Mouse (Mus musculus) lung, embryonic 15.5 days (tissue): ENCODE measurements around the gene Atg7. TPM values are rescaled to one million over a fixed set of nuclear protein-coding genes. Genes with fewer than 3 reads are reported as not detected.

Source experiments
- ATAC-seq: fragments of 200-750 bp; cut with Nextera tagmentation; 2 replicates; pipeline ENCODE4 v1.8.0; 2017; ENCODE audit warnings: moderate number of reproducible peaks, borderline replicate concordance; ENCODE audit not compliant: low FRiP score, low TSS enrichment; ENCODE audit errors: extremely low read depth
- H3K27ac ChIP-seq: fragments of 300-500 bp; sonication (generic); 2 replicates; pipeline ENCODE4 v1.5.1; 2015; ENCODE audit warnings: moderate library complexity, mild to moderate bottlenecking, inconsistent platforms
- H3K27me3 ChIP-seq: fragments of 300-500 bp; sonication (generic); 2 replicates; pipeline ENCODE4 v1.6.1; 2015; ENCODE audit warnings: inconsistent platforms
- H3K36me3 ChIP-seq: fragments of 300-500 bp; sonication (generic); 2 replicates; pipeline ENCODE4 v1.6.1; 2015; ENCODE audit warnings: inconsistent platforms
- H3K4me1 ChIP-seq: fragments of 300-500 bp; sonication (generic); 2 replicates; pipeline ENCODE4 v1.6.1; 2015; ENCODE audit warnings: inconsistent platforms
- H3K4me2 ChIP-seq: fragments of 300-500 bp; sonication (generic); 2 replicates; pipeline ENCODE4 v1.6.1; 2015; ENCODE audit warnings: inconsistent platforms, mild to moderate bottlenecking, moderate library complexity
- H3K4me3 ChIP-seq: fragments of 300-500 bp; sonication (generic); 2 replicates; pipeline ENCODE4 v1.5.1; 2015; ENCODE audit warnings: mild to moderate bottlenecking, inconsistent platforms
- H3K9ac ChIP-seq: fragments of 300-500 bp; sonication (generic); 2 replicates; pipeline ENCODE4 v1.6.1; 2015; ENCODE audit warnings: inconsistent platforms
- H3K9me3 ChIP-seq: fragments of 300-500 bp; sonication (generic); 2 replicates; pipeline ENCODE4 v1.6.1; 2016; ENCODE audit warnings: inconsistent platforms
- whole genome bisulfite sequencing: fragments of 180-500 bp; shearing (Covaris S2); methylation state at CpG from one replicate; pipeline ENCODE4 v1.1.7; 2015; 5-methylcytosine and 5-hydroxymethylcytosine counted together
- polyA plus RNA-seq: library from polyadenylated mRNA; unstranded; fragments of >200 nt; fragmentation: Nextera tagmentation; extraction: Ambion mirVana; gene quantifications from 2 replicates; pipeline ENCODE4 v1.2.1, GENCODE M21; 2015

Gene Atg7
- polyA plus RNA-seq, 1 experiment from 2014 or later: 22.6 TPM

DNA sequence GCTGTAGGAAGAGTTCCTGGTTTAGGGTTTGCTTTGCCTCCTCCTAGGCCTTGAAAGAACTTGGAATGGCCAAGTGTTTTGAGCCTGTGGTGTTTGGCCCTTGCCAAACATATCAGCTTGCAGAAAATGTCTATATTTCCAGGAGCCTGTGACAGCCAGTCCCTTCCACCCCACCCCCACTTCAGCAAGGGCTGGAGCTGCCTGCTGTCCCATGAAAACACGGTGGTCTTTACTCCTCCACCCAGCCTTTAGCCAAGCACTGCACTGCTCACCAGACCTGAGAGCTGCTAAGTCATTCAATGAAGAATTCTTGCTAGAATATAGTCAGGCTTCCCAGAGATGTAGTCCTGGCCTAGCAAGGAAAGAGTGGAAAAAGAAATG lies 166.5 kb downstream of the Atg7 start:
- Histone ChIP-seq H3K27ac (peak overlapping the region; percentile 56), H3K4me2 (no peak overlapping the region), H3K9me3 (no peaks in the 10 kb centered on the region), H3K36me3 (no peaks in the 10 kb centered on the region), H3K27me3 (no peaks in the 10 kb centered on the region), H3K9ac (no peak overlapping the region), H3K4me1 (peaks cover 23% of the 10 kb centered on the region), H3K4me3 (no peak overlapping the region)
- 18% methylated on average over 1 of the region's 1 CpGs for WGBS
- peak; percentile 52; the same call in 1 of the 2 replicates for ATAC-seq

- Histone ChIP-seq H3K4me3 (no peak overlapping the region), H3K9me3 (no peaks in the 10 kb centered on the region), H3K27me3 (no peaks in the 10 kb centered on the region), H3K4me1 (peaks cover 39% of the 10 kb centered on the region), H3K36me3 (no peaks in the 10 kb centered on the region), H3K27ac (no peak overlapping the region), H3K4me2 (no peak overlapping the region), H3K9ac (no peak overlapping the region)
- no peak for ATAC-seq
- 70% methylated on average over 5 of the region's 5 CpGs for WGBS
These were observed 169.4 kb downstream of the Atg7 start for GRCm38 (mm10) chr6:114812322-114812721.

DNA sequence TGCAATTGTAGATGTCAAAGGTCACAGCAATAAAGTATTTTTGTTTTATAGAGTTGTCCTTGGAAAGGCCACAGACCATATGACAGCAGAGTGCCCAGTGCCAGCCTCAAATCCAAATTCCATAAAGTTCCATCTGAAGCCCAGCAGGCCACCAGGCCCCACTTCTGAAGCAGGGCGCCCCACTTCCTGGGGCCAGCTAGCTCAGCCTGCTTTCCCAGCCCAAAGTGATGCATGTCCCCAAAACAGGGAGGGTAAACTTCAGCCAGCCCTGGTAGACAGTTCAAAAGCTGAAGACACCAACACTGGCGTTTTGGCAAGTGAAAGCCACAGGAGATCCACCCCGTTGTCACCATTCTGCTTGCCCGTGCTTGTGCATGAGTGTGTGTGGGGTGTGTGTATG lies 169.9 kb downstream of the Atg7 start:
- H3K4me3 ChIP-seq: no peak overlapping the region
- H3K4me2 ChIP-seq: no peak overlapping the region
- H3K36me3 ChIP-seq: no peaks in the 10 kb centered on the region
- no peaks in the 10 kb centered on the region for H3K9me3 ChIP-seq
- no peak overlapping the region for H3K9ac ChIP-seq
- 90% methylated on average over 4 of the region's 4 CpGs for whole genome bisulfite sequencing
- peaks cover 43% of the 10 kb centered on the region for H3K4me1 ChIP-seq
- no peak for ATAC-seq
- H3K27me3 ChIP-seq: no peaks in the 10 kb centered on the region
- no peak overlapping the region for H3K27ac ChIP-seq

DNA sequence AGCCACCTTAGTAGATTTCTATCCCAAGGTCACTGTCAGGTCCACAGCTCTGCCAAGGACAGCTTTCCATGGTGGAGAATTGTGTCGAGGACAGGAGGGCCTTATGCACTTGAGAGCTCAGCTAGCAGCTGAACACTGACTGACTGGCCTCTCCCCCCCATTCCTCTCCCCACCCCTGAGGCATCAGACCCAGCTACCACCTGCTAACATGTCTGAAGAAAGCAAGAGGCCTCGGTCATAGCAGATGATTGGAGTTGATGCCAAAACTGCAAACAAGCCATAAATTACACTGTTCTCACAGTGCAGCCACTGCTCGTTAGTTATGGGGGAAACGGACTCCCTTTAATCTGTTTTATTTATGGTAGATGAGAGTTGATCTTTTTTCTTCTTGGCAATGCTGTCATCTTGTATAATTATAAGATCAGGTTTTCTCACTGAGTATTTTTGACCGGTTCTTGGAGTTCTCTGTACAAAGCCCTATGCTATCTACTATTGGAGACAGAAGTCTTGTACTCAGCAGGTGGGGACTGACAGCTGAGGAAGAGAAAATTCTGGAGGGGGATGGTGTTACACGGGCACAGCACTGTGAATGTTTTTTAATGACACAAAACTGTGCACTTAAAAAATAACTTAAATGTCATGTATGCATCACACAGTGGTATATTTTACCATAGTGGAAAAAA lies 171.4 kb downstream of the Atg7 start:
- Histone ChIP-seq H3K4me1 (peaks cover 54% of the 10 kb centered on the region), H3K36me3 (no peaks in the 10 kb centered on the region), H3K27ac (no peak overlapping the region), H3K9me3 (no peaks in the 10 kb centered on the region), H3K27me3 (no peaks in the 10 kb centered on the region), H3K4me3 (no peak overlapping the region), H3K9ac (no peak overlapping the region), H3K4me2 (no peak overlapping the region)
- no peak for ATAC-seq
- 60% methylated on average over 6 of the region's 6 CpGs for WGBS

DNA sequence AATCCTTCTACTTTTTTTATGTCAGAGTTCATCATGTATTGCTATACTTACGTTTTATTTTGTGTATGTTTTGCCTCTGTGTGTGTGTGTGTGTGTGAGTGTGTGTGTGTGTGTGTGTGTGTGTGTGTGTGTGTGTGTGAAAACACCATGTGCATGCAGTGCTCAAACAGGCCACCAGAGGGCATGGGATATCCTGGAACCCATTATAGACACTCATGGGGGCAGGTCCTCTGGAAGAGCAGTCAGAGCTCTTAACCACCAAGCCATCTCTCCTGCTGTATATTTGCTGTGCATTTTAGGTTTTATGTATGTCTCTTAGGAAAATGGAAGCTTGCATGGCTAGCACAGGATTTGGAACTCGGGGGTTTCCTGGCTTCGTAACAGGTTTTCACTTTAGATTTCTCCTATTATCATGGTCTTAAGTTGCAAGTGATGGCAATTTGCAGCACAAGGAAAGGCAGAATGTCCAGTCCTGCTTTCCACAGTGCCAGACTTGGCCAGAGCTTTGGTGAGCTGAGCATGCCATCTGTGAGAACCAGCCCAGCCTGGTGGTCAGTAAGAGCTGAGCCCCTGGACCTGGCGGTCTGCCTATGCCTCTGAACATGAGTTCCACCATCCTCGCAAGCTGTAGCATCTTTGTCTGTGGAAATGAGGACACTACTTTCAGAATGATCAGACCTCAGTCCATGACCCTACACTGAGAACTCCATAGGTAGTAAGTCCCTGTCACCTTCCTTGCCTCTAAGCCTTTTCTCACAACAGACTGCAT lies 172.2 kb downstream of the Atg7 start:
- Histone ChIP-seq H3K27ac (no peak overlapping the region), H3K9ac (no peak overlapping the region), H3K4me1 (peaks cover 55% of the 10 kb centered on the region), H3K4me2 (no peak overlapping the region), H3K27me3 (no peaks in the 10 kb centered on the region), H3K36me3 (no peaks in the 10 kb centered on the region), H3K9me3 (no peaks in the 10 kb centered on the region), H3K4me3 (no peak overlapping the region)
- no peak for ATAC-seq
- 92% methylated on average over 5 of the region's 5 CpGs for WGBS

GRCm38 (mm10) chr6:114817948-114818347 lies 175.1 kb downstream of the Atg7 start:
- H3K27me3 ChIP-seq: no peaks in the 10 kb centered on the region
- H3K9ac ChIP-seq: no peak overlapping the region
- no peaks in the 10 kb centered on the region for H3K36me3 ChIP-seq
- no peak overlapping the region for H3K4me2 ChIP-seq
- no peak overlapping the region for H3K4me3 ChIP-seq
- 22% methylated on average over 11 of the region's 11 CpGs for WGBS
- ATAC-seq: no peak
- H3K4me1 ChIP-seq: peaks cover 61% of the 10 kb centered on the region
- peak overlapping the region; percentile 68 for H3K27ac ChIP-seq
- no peaks in the 10 kb centered on the region for H3K9me3 ChIP-seq

DNA sequence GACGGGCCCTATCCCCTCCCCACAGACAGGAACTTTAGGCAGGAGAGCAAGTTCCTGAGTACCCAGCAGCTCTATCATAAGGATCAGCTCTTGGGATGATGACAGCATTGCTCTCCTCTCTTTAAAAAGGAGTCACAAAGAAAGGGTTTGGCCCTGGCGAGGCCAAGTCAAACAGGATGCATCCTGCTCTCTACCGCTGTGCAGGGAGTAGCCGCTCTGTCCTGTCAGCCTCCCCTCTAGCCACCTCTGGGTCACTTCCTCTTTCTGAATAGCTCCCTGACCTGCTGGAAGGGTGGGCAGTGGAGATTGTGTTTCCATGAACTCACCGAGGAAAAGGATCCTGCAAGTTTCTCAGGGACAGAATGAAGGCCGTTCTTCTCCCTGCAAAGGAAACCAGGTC lies 175.6 kb downstream of the Atg7 start:
- WGBS: 35% methylated on average over 6 of the region's 6 CpGs
- Histone ChIP-seq H3K4me2 (no peak overlapping the region), H3K9me3 (no peaks in the 10 kb centered on the region), H3K4me1 (peaks cover 61% of the 10 kb centered on the region), H3K27ac (peak overlapping the region; percentile 68), H3K36me3 (no peaks in the 10 kb centered on the region), H3K9ac (0 out of 2 replicates have a peak overlapping the region, but pooled peaks have one; percentile 0), H3K4me3 (no peak overlapping the region), H3K27me3 (no peaks in the 10 kb centered on the region)
- ATAC-seq: 0 out of 2 replicates have a peak, but pooled peaks have one; percentile 19

DNA sequence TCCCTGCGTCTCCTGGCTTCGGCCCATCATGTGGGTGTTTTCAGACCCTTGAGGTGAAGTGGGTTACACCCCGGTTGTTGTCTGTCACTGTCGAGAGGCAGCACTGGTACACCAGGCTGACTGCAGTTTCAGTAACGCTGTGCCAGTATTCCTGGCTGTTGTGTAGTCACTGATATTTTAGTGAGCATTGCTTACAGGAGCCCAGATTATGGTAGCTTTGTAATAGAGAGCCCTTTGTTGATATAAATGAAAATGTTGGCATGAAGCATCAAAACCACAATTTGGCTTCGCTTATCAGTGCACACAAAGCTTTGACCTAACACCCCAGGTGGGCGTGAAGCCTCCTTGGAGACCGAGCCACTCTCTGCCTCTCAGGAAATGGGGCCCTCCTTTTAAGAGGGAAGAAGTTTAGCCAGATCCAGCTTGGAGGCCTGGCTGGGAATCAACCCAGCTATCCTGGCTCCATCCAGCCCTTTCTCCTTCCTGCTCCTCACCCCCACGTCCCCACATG lies 177.1 kb downstream of the Atg7 start:
- 29% methylated on average over 9 of the region's 9 CpGs for WGBS
- Histone ChIP-seq H3K4me1 (peaks cover 61% of the 10 kb centered on the region), H3K4me3 (no peak overlapping the region), H3K27me3 (no peaks in the 10 kb centered on the region), H3K27ac (peak overlapping the region; percentile 68), H3K36me3 (no peaks in the 10 kb centered on the region), H3K4me2 (no peak overlapping the region), H3K9me3 (no peaks in the 10 kb centered on the region), H3K9ac (no peak overlapping the region)
- peak; percentile 35; the same call in 1 of the 2 replicates for ATAC-seq

- 58% methylated on average over 7 of the region's 7 CpGs for WGBS
- Histone ChIP-seq H3K36me3 (no peaks in the 10 kb centered on the region), H3K4me2 (no peak overlapping the region; the same call in 1 of the 2 replicates), H3K4me3 (no peak overlapping the region), H3K9me3 (no peaks in the 10 kb centered on the region), H3K27ac (peak overlapping the region; percentile 77), H3K9ac (no peak overlapping the region), H3K27me3 (no peaks in the 10 kb centered on the region), H3K4me1 (peaks cover 52% of the 10 kb centered on the region)
- peak; percentile 62 for ATAC-seq
These were observed 178.7 kb downstream of the Atg7 start for GRCm38 (mm10) chr6:114821646-114822045.

DNA sequence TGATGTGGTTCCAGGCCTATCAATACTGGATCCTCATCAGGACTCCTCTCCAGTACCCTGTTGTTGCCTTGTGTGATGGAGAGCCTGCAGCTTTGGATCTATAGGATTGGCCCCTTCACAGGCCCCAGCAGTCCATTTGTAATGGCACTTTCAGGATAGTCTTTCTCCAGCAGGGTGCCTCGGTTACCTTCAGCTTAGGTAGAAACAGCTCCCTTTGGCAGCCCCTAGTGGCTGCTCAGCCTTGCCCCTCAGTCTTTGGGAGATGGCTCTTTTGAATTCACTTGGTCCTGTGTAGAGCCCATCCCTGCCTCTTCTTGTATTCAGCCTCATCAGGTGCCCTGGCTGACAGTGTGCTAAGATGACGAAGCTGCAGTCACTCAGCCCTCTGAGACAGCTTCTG lies 184.0 kb downstream of the Atg7 start:
- H3K27me3 ChIP-seq: no peaks in the 10 kb centered on the region
- H3K4me1 ChIP-seq: peaks cover 3% of the 10 kb centered on the region; the same call in 1 of the 2 replicates
- H3K9ac ChIP-seq: no peak overlapping the region
- no peak overlapping the region for H3K4me2 ChIP-seq
- H3K27ac ChIP-seq: no peak overlapping the region
- WGBS: 72% methylated on average over 2 of the region's 2 CpGs
- no peaks in the 10 kb centered on the region for H3K9me3 ChIP-seq
- H3K4me3 ChIP-seq: no peak overlapping the region
- no peak for ATAC-seq
- H3K36me3 ChIP-seq: no peaks in the 10 kb centered on the region

GRCm38 (mm10) chr6:114829660-114830438 lies 187.0 kb downstream of the Atg7 start:
- Histone ChIP-seq H3K4me3 (no peak overlapping the region), H3K4me1 (peaks cover 21% of the 10 kb centered on the region), H3K27me3 (no peaks in the 10 kb centered on the region), H3K9me3 (no peaks in the 10 kb centered on the region), H3K9ac (no peak overlapping the region), H3K27ac (no peak overlapping the region), H3K36me3 (no peaks in the 10 kb centered on the region), H3K4me2 (no peak overlapping the region)
- WGBS: 72% methylated on average over 9 of the region's 9 CpGs
- ATAC-seq: no peak
